Mouse (Mus musculus) kidney, embryonic 15.5 days (tissue): Measurements from ENCODE around the gene Tmpo. TPM values are rescaled to one million over a fixed set of nuclear protein-coding genes. Genes with fewer than 3 reads are reported as not detected.

Experiments used
- ATAC-seq: fragments of 200-750 bp; cut with Nextera tagmentation; replicated peaks from 2 replicates; pipeline ENCODE4 v1.8.0; 2017; ENCODE audit warnings: moderate TSS enrichment; ENCODE audit not compliant: low FRiP score
- H3K27ac ChIP-seq: fragments of 300-500 bp; sonication (generic); 2 replicates; pipeline ENCODE4 v1.5.1; 2015; ENCODE audit warnings: mild to moderate bottlenecking, inconsistent platforms
- H3K27me3 ChIP-seq: fragments of 300-500 bp; sonication (generic); 2 replicates; pipeline ENCODE4 v1.6.1; 2015; ENCODE audit warnings: inconsistent platforms
- H3K36me3 ChIP-seq: fragments of 300-500 bp; sonication (generic); 2 replicates; pipeline ENCODE4 v1.6.1; 2015; ENCODE audit warnings: inconsistent platforms
- H3K4me1 ChIP-seq: fragments of 300-500 bp; sonication (generic); 2 replicates; pipeline ENCODE4 v1.6.1; 2015; ENCODE audit warnings: inconsistent platforms
- H3K4me2 ChIP-seq: fragments of 300-500 bp; sonication (generic); 2 replicates; pipeline ENCODE4 v1.6.1; 2015; ENCODE audit warnings: moderate library complexity, mild to moderate bottlenecking, inconsistent platforms
- H3K4me3 ChIP-seq: fragments of 300-500 bp; sonication (generic); replicated peaks from 2 replicates; pipeline ENCODE4 v1.5.1; 2015; ENCODE audit warnings: mild to moderate bottlenecking, inconsistent platforms
- H3K9ac ChIP-seq: fragments of 300-500 bp; sonication (generic); 2 replicates; pipeline ENCODE4 v1.6.1; 2015; ENCODE audit warnings: mild to moderate bottlenecking, inconsistent platforms
- H3K9me3 ChIP-seq: fragments of 300-500 bp; sonication (generic); replicated peaks from 2 replicates; pipeline ENCODE4 v1.6.1; 2016; ENCODE audit warnings: inconsistent platforms
- WGBS: fragments of 180-500 bp; shearing (Covaris S2); methylation state at CpG from one replicate; pipeline ENCODE4 v1.1.7; 2015; ENCODE audit warnings: mixed read lengths; 5-methylcytosine and 5-hydroxymethylcytosine counted together
- polyA plus RNA-seq: library from polyadenylated mRNA; unstranded; fragments of >200 nt; fragmentation: Nextera tagmentation; extraction: Ambion mirVana; gene quantifications from 2 replicates; pipeline ENCODE4 v1.2.1, GENCODE M21; 2015

Tmpo gene
- polyA plus RNA-seq, 1 experiment from 2014 or later = 228 TPM

GRCm38 (mm10) chr10:91123828-91124822 lies 57.0 kb downstream of the Tmpo start, which contains the start of gene Slc25a3:
TSS of gene Slc25a3 (minus strand) at chr10:91124059.
- H3K36me3 ChIP-seq = peaks cover 28% of the 10 kb centered on the region
- peak within 1 kb of the TSS; percentile 94 for H3K27ac ChIP-seq
- no peaks in the 10 kb centered on the region for H3K27me3 ChIP-seq
- H3K4me2 ChIP-seq = peak within 1 kb of the TSS; percentile 62
- peak within 1 kb of the TSS; percentile 83 for H3K4me3 ChIP-seq
- no peaks in the 10 kb centered on the region for H3K9me3 ChIP-seq
- H3K9ac ChIP-seq = peak within 1 kb of the TSS; percentile 90
- peaks cover 24% of the 10 kb centered on the region; the same call in 1 of the 2 replicates for H3K4me1 ChIP-seq
- WGBS = 11% methylated on average over 59 of the region's 59 CpGs
- ATAC-seq = peak; percentile 99

- no peaks in the 10 kb centered on the region for H3K9me3 ChIP-seq
- peak overlapping the region; percentile 62 for H3K4me2 ChIP-seq
- WGBS = under 1% methylated on average over 44 of the region's 44 CpGs
- H3K27ac ChIP-seq = peak overlapping the region; percentile 94
- no peaks in the 10 kb centered on the region for H3K27me3 ChIP-seq
- peak overlapping the region; percentile 90 for H3K9ac ChIP-seq
- H3K4me3 ChIP-seq = peak overlapping the region; percentile 83
- peaks cover 36% of the 10 kb centered on the region for H3K36me3 ChIP-seq
- peak; percentile 73 for ATAC-seq
- H3K4me1 ChIP-seq = peaks cover 21% of the 10 kb centered on the region; the same call in 1 of the 2 replicates
Measured at GRCm38 (mm10) chr10:91123281-91123827, 57.8 kb downstream of the Tmpo start.

GRCm38 (mm10) chr10:91122646-91123045 lies 58.5 kb downstream of the Tmpo start:
- no peak for ATAC-seq
- Histone ChIP-seq H3K9ac (peak overlapping the region; percentile 90), H3K27ac (no peak overlapping the region), H3K36me3 (peaks cover 43% of the 10 kb centered on the region), H3K4me2 (peak overlapping the region; percentile 62), H3K27me3 (no peaks in the 10 kb centered on the region), H3K4me3 (peak overlapping the region; percentile 83), H3K9me3 (no peaks in the 10 kb centered on the region), H3K4me1 (peaks cover 21% of the 10 kb centered on the region; the same call in 1 of the 2 replicates)
- 30% methylated on average over 6 of the region's 6 CpGs for WGBS

- H3K9me3 ChIP-seq = no peaks in the 10 kb centered on the region
- H3K27ac ChIP-seq = no peak overlapping the region
- no peak overlapping the region for H3K4me3 ChIP-seq
- ATAC-seq = 0 out of 2 replicates have a peak, but pooled peaks have one; percentile 22
- WGBS = 94% methylated on average over 12 of the region's 12 CpGs
- peaks cover 9% of the 10 kb centered on the region; the same call in 1 of the 2 replicates for H3K4me1 ChIP-seq
- no peak overlapping the region for H3K9ac ChIP-seq
- H3K36me3 ChIP-seq = peaks cover 94% of the 10 kb centered on the region
- H3K4me2 ChIP-seq = no peak overlapping the region
- H3K27me3 ChIP-seq = no peaks in the 10 kb centered on the region
Measured at GRCm38 (mm10) chr10:91116958-91117357, 64.2 kb downstream of the Tmpo start.

GRCm38 (mm10) chr10:91109841-91110240 lies 71.3 kb downstream of the Tmpo start:
- no peak for ATAC-seq
- Histone ChIP-seq H3K9me3 (no peaks in the 10 kb centered on the region; the same call in 1 of the 2 replicates), H3K9ac (no peak overlapping the region), H3K4me2 (no peak overlapping the region), H3K27me3 (no peaks in the 10 kb centered on the region), H3K4me1 (no peaks in the 10 kb centered on the region), H3K4me3 (no peak overlapping the region), H3K27ac (no peak overlapping the region), H3K36me3 (peaks cover 35% of the 10 kb centered on the region)
- WGBS = 64% methylated on average over 4 of the region's 4 CpGs

GRCm38 (mm10) chr10:91105981-91106380 lies 75.1 kb downstream of the Tmpo start:
- WGBS = 85% methylated on average over 3 of the region's 3 CpGs
- Histone ChIP-seq H3K27ac (no peak overlapping the region), H3K9ac (no peak overlapping the region), H3K4me2 (no peak overlapping the region), H3K4me1 (no peaks in the 10 kb centered on the region), H3K4me3 (no peak overlapping the region), H3K36me3 (peaks cover 18% of the 10 kb centered on the region), H3K9me3 (no peaks in the 10 kb centered on the region; the same call in 1 of the 2 replicates), H3K27me3 (no peaks in the 10 kb centered on the region)
- ATAC-seq = no peak

GRCm38 (mm10) chr10:91102799-91103590 lies 78.1 kb downstream of the Tmpo start:
- Histone ChIP-seq H3K9me3 (no peaks in the 10 kb centered on the region), H3K27ac (no peak overlapping the region), H3K9ac (no peak overlapping the region), H3K27me3 (no peaks in the 10 kb centered on the region), H3K4me1 (no peaks in the 10 kb centered on the region), H3K4me2 (no peak overlapping the region), H3K4me3 (no peak overlapping the region), H3K36me3 (peaks cover 25% of the 10 kb centered on the region)
- no peak for ATAC-seq
- 89% methylated on average over 14 of the region's 14 CpGs for WGBS

- H3K4me1 ChIP-seq = no peaks in the 10 kb centered on the region
- H3K27ac ChIP-seq = no peak overlapping the region
- H3K4me3 ChIP-seq = no peak overlapping the region
- 94% methylated on average over 25 of the region's 25 CpGs for WGBS
- H3K9ac ChIP-seq = no peak overlapping the region
- H3K4me2 ChIP-seq = no peak overlapping the region
- H3K9me3 ChIP-seq = no peaks in the 10 kb centered on the region
- peaks cover 29% of the 10 kb centered on the region for H3K36me3 ChIP-seq
- H3K27me3 ChIP-seq = no peaks in the 10 kb centered on the region
- no peak for ATAC-seq
Measured at GRCm38 (mm10) chr10:91101936-91102335, 79.2 kb downstream of the Tmpo start.

- H3K27me3 ChIP-seq = no peaks in the 10 kb centered on the region
- no peak overlapping the region for H3K4me2 ChIP-seq
- H3K9me3 ChIP-seq = no peaks in the 10 kb centered on the region
- peaks cover 39% of the 10 kb centered on the region for H3K36me3 ChIP-seq
- no peak overlapping the region for H3K9ac ChIP-seq
- no peak overlapping the region for H3K4me3 ChIP-seq
- 91% methylated on average over 1 of the region's 1 CpGs for WGBS
- no peaks in the 10 kb centered on the region for H3K4me1 ChIP-seq
- H3K27ac ChIP-seq = no peak overlapping the region
- no peak for ATAC-seq
Measured at GRCm38 (mm10) chr10:91100101-91100500, 81.0 kb downstream of the Tmpo start.

GRCm38 (mm10) chr10:91098056-91098455 lies 83.1 kb downstream of the Tmpo start:
- Histone ChIP-seq H3K27me3 (no peaks in the 10 kb centered on the region), H3K4me3 (no peak overlapping the region), H3K9me3 (no peaks in the 10 kb centered on the region), H3K27ac (no peak overlapping the region), H3K9ac (no peak overlapping the region), H3K36me3 (peaks cover 53% of the 10 kb centered on the region), H3K4me2 (no peak overlapping the region), H3K4me1 (no peaks in the 10 kb centered on the region)
- 94% methylated on average over 8 of the region's 8 CpGs for WGBS
- ATAC-seq = no peak
